Mouse (Mus musculus) heart, embryonic 11.5 days (tissue): ENCODE data around the gene Slc30a6. TPM values are rescaled to one million over a fixed set of nuclear protein-coding genes. Genes with fewer than 3 reads are reported as not detected.

Source experiments
- ATAC-seq: fragments of 200-750 bp; cut with Nextera tagmentation; replicated peaks from 2 replicates; pipeline ENCODE4 v1.8.0; 2017; ENCODE audit warnings: moderate library complexity; ENCODE audit not compliant: insufficient number of reproducible peaks, low FRiP score, low TSS enrichment
- H3K27ac ChIP-seq: fragments of 300-500 bp; sonication (generic); 2 replicates; pipeline ENCODE4 v1.5.1; 2014; ENCODE audit warnings: mild to moderate bottlenecking, low read depth, low read length
- H3K27me3 ChIP-seq: fragments of 300-500 bp; sonication (generic); 2 replicates; pipeline ENCODE4 v1.6.1; 2014; ENCODE audit warnings: mild to moderate bottlenecking, low read length, mixed read lengths; ENCODE audit not compliant: control insufficient read depth, insufficient read depth
- H3K36me3 ChIP-seq: fragments of 300-500 bp; sonication (generic); 2 replicates; pipeline ENCODE4 v1.6.1; 2014; ENCODE audit warnings: mild to moderate bottlenecking, low read length, moderate library complexity, mixed read lengths; ENCODE audit not compliant: control insufficient read depth, insufficient read depth
- H3K4me1 ChIP-seq: fragments of 300-500 bp; sonication (generic); 2 replicates; pipeline ENCODE4 v1.6.1; 2014; ENCODE audit warnings: low read length; ENCODE audit not compliant: control insufficient read depth, insufficient read depth
- H3K4me2 ChIP-seq: fragments of 300-500 bp; sonication (generic); 2 replicates; pipeline ENCODE4 v1.6.1; 2014; ENCODE audit warnings: mild to moderate bottlenecking, moderate library complexity
- H3K4me3 ChIP-seq: fragments of 300-500 bp; sonication (generic); 2 replicates; pipeline ENCODE4 v1.5.1; 2014; ENCODE audit warnings: low read depth, low read length
- H3K9ac ChIP-seq: fragments of 300-500 bp; sonication (generic); 2 replicates; pipeline ENCODE4 v1.6.1; 2014; ENCODE audit warnings: mild to moderate bottlenecking, low read depth, low read length, moderate library complexity
- H3K9me3 ChIP-seq: fragments of 300-500 bp; sonication (generic); replicated peaks from 2 replicates; pipeline ENCODE4 v1.6.1; 2016; ENCODE audit warnings: low read length; ENCODE audit not compliant: control insufficient read depth
- WGBS: fragments of 180-500 bp; shearing (Covaris S2); extraction: QIAGEN DNeasy Blood & Tissue Kit; methylation state at CpG from one replicate; pipeline ENCODE4 v1.1.7; 2014; ENCODE audit not compliant: insufficient replicate concordance; 5-methylcytosine and 5-hydroxymethylcytosine counted together
- polyA plus RNA-seq: library from polyadenylated mRNA; unstranded; fragments of >200 nt; fragmentation: Nextera tagmentation; extraction: Ambion mirVana; gene quantifications from 2 replicates; pipeline ENCODE4 v1.2.1, GENCODE M21; 2014

Slc30a6 gene
- polyA plus RNA-seq = 26.6 and 27.9 TPM in 2 replicates

DNA sequence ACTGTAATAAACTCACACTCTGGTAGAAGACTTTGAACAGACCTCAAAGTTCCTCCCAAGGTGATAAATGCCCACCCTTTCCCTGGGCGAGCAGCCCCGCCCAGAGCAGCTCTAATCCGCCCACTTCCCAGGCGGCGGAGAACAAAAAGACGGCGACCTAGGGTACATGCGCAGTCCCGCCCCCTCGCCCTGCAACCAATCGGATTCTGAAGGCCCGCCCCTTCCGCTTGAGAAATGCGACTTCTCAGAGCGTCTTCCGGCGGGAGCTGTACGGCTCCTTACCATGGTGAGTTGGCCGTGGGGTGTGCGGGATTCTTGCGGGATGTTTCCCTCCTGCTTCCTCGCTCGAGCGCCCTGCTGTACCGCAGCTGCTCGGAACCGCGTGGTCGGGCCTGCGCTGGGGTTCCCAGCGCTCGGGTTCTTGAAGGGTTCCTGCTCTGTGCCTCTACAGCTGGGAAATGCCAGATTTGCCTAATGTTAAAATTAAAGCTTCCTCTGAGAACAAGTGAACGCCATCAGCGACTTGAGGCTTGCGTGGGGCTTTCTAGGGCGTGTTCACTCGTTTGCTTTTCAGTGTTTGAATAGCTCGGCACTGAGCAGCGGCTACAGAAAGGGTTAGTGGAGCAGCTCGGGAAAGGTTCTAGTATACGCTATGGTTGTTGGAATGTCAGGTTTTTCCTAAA is at the start of gene Slc30a6:
Gene Slc30a6, plus strand, starts transcription at position 226 of the 683 bp plus-strand sequence.
- no peaks in the 10 kb centered on the region for H3K36me3 ChIP-seq
- H3K9me3 ChIP-seq = no peaks in the 10 kb centered on the region
- under 1% methylated on average over 41 of the region's 41 CpGs for WGBS
- peak within 1 kb of the TSS; percentile 73 for H3K27ac ChIP-seq
- H3K4me2 ChIP-seq = peak within 1 kb of the TSS; percentile 78
- H3K4me3 ChIP-seq = peak within 1 kb of the TSS; percentile 80
- ATAC-seq = peak; percentile 97
- peak within 1 kb of the TSS; percentile 88 for H3K9ac ChIP-seq
- no peaks in the 10 kb centered on the region for H3K27me3 ChIP-seq
- no peaks in the 10 kb centered on the region for H3K4me1 ChIP-seq

GRCm38 (mm10) chr17:74363592-74363991 is 31.8 kb upstream of the Slc30a6 start:
- Histone ChIP-seq H3K4me3 (no peak overlapping the region), H3K9ac (no peak overlapping the region), H3K4me1 (no peaks in the 10 kb centered on the region), H3K9me3 (no peaks in the 10 kb centered on the region), H3K27me3 (no peaks in the 10 kb centered on the region), H3K36me3 (peaks cover 10% of the 10 kb centered on the region; the same call in 1 of the 2 replicates), H3K4me2 (no peak overlapping the region), H3K27ac (no peak overlapping the region)
- 78% methylated on average over 1 of the region's 1 CpGs for WGBS
- ATAC-seq = no peak

GRCm38 (mm10) chr17:74376916-74377315 is 18.5 kb upstream of the Slc30a6 start:
- peaks cover 26% of the 10 kb centered on the region for H3K36me3 ChIP-seq
- no peak overlapping the region for H3K9ac ChIP-seq
- WGBS = 90% methylated on average over 1 of the region's 1 CpGs
- no peak overlapping the region for H3K4me3 ChIP-seq
- no peaks in the 10 kb centered on the region for H3K9me3 ChIP-seq
- no peak for ATAC-seq
- H3K27ac ChIP-seq = no peak overlapping the region
- no peak overlapping the region for H3K4me2 ChIP-seq
- H3K4me1 ChIP-seq = no peaks in the 10 kb centered on the region
- no peaks in the 10 kb centered on the region for H3K27me3 ChIP-seq

GRCm38 (mm10) chr17:74386657-74387056 is 8.8 kb upstream of the Slc30a6 start:
- no peak overlapping the region for H3K4me2 ChIP-seq
- H3K27ac ChIP-seq = no peak overlapping the region
- no peaks in the 10 kb centered on the region for H3K9me3 ChIP-seq
- no peak overlapping the region for H3K9ac ChIP-seq
- H3K36me3 ChIP-seq = peaks cover 20% of the 10 kb centered on the region
- no peak for ATAC-seq
- H3K4me1 ChIP-seq = no peaks in the 10 kb centered on the region
- no peaks in the 10 kb centered on the region for H3K27me3 ChIP-seq
- no peak overlapping the region for H3K4me3 ChIP-seq

- Histone ChIP-seq H3K9ac (no peak overlapping the region), H3K4me3 (no peak overlapping the region), H3K4me1 (no peaks in the 10 kb centered on the region), H3K27ac (no peak overlapping the region), H3K4me2 (no peak overlapping the region), H3K36me3 (peaks cover 9% of the 10 kb centered on the region), H3K9me3 (no peaks in the 10 kb centered on the region), H3K27me3 (no peaks in the 10 kb centered on the region)
- WGBS = 75% methylated on average over 3 of the region's 3 CpGs
- ATAC-seq = no peak
Observed at GRCm38 (mm10) chr17:74389847-74390246, 5.6 kb upstream of the Slc30a6 start.

GRCm38 (mm10) chr17:74394381-74394780 is 1.0 kb upstream of the Slc30a6 start:
- Histone ChIP-seq H3K9me3 (no peaks in the 10 kb centered on the region), H3K27ac (no peak overlapping the region), H3K27me3 (no peaks in the 10 kb centered on the region), H3K4me2 (peak overlapping the region; percentile 78), H3K4me3 (no peak overlapping the region), H3K36me3 (no peaks in the 10 kb centered on the region), H3K4me1 (no peaks in the 10 kb centered on the region), H3K9ac (no peak overlapping the region)
- 72% methylated on average over 2 of the region's 2 CpGs for WGBS
- ATAC-seq = no peak

- Histone ChIP-seq H3K4me1 (no peaks in the 10 kb centered on the region), H3K9ac (peak overlapping the region; percentile 69), H3K36me3 (no peaks in the 10 kb centered on the region), H3K27me3 (no peaks in the 10 kb centered on the region), H3K4me2 (peak overlapping the region; percentile 78), H3K27ac (no peak overlapping the region; the same call in none of the 2 replicates), H3K9me3 (no peaks in the 10 kb centered on the region), H3K4me3 (peak overlapping the region; percentile 80)
- no peak for ATAC-seq
- WGBS = 20% methylated on average over 16 of the region's 16 CpGs
Observed at GRCm38 (mm10) chr17:74394855-74395254, 553 bp upstream of the Slc30a6 start.

- Histone ChIP-seq H3K4me3 (no peak overlapping the region), H3K4me1 (no peaks in the 10 kb centered on the region), H3K27ac (no peak overlapping the region), H3K9me3 (no peaks in the 10 kb centered on the region), H3K36me3 (no peaks in the 10 kb centered on the region), H3K27me3 (no peaks in the 10 kb centered on the region), H3K4me2 (peak overlapping the region; percentile 78; the same call in 1 of the 2 replicates), H3K9ac (no peak overlapping the region)
- ATAC-seq = no peak
- WGBS = 79% methylated on average over 4 of the region's 4 CpGs
Observed at GRCm38 (mm10) chr17:74396766-74397165, 1.4 kb downstream of the Slc30a6 start.

DNA sequence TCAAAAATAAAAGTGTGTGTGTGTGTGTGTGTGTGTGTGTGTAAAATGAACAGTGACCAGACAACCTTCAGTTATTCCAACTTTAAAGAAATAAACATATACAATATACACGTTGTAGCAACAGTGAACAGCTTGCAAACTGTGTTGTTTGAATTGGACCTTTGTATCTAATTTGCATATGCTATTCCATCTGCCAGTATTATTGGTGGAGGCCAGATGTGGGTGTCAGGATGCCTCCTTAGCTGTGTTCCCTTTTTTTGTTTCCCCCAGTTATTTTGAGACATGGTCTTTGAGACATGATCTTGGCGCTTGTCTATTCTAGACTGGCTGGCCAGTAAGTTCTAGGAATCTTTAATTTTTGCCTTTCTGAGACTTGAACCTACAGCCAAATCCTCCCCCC is 1.8 kb downstream of the Slc30a6 start:
- WGBS = 86% methylated on average over 2 of the region's 2 CpGs
- Histone ChIP-seq H3K27me3 (no peaks in the 10 kb centered on the region), H3K4me3 (no peak overlapping the region), H3K9ac (no peak overlapping the region), H3K9me3 (no peaks in the 10 kb centered on the region), H3K27ac (no peak overlapping the region), H3K36me3 (peaks cover 3% of the 10 kb centered on the region; the same call in 1 of the 2 replicates), H3K4me2 (no peak overlapping the region), H3K4me1 (no peaks in the 10 kb centered on the region)
- no peak for ATAC-seq
